Mouse (Mus musculus) MEL (cell line): ENCODE results near the gene Enc1.

Experiments
- CHD1 ChIP-seq: IDR thresholded peaks from 2 replicates; pipeline ENCODE4 v1.6.1; 2012; ENCODE audit warnings: low read depth, mild to moderate bottlenecking, inconsistent platforms, low read length, improper control_type of control experiment
- CTCF ChIP-seq, 3 experiments: IDR thresholded peaks in 2 of 3; conservative IDR thresholded peaks in 1 of 3; 2 replicates each; pipeline ENCODE4 v1.5.1; 2011 to 2012; ENCODE audit warnings: low read length in 3 of 3, low read depth in 2 of 3, mild to moderate bottlenecking in 2 of 3, improper control_type of control experiment in 1 of 3, inconsistent platforms in 1 of 3, mixed read lengths in 1 of 3, moderate library complexity in 1 of 3; ENCODE audit not compliant: control insufficient read depth in 1 of 3, insufficient read depth in 1 of 3, poor library complexity in 1 of 3, severe bottlenecking in 1 of 3
- EP300 ChIP-seq, 2 experiments: IDR thresholded peaks; 2 replicates each; pipeline ENCODE4 v1.6.1; 2011; ENCODE audit warnings: improper control_type of control experiment in 2 of 2, low read length in 2 of 2, low read depth in 1 of 2, mild to moderate bottlenecking in 1 of 2
- GABPA ChIP-seq: IDR thresholded peaks from 2 replicates; pipeline ENCODE4 v1.6.1; 2012; ENCODE audit warnings: low read depth, mild to moderate bottlenecking, inconsistent platforms, low read length, improper control_type of control experiment, moderate library complexity
- GATA1 ChIP-seq: IDR thresholded peaks from 2 replicates; pipeline ENCODE4 v1.6.1; 2011; ENCODE audit warnings: low read depth, low read length, improper control_type of control experiment
- KAT2A ChIP-seq: conservative IDR thresholded peaks from 2 replicates; pipeline ENCODE4 v1.6.1; 2012; ENCODE audit warnings: low read depth, low read length, improper control_type of control experiment, inconsistent platforms
- MAFK ChIP-seq: IDR thresholded peaks from 2 replicates; pipeline ENCODE4 v1.6.1; 2011; ENCODE audit warnings: low read depth, mild to moderate bottlenecking, low read length, improper control_type of control experiment, borderline replicate concordance
- MAX ChIP-seq: IDR thresholded peaks from 2 replicates; pipeline ENCODE4 v1.6.1; 2011; ENCODE audit warnings: low read length, improper control_type of control experiment
- MYC ChIP-seq: IDR thresholded peaks from 2 replicates; pipeline ENCODE4 v1.6.1; 2011; ENCODE audit warnings: low read depth, mild to moderate bottlenecking, low read length, improper control_type of control experiment, moderate library complexity
- NRF1 ChIP-seq: IDR thresholded peaks from 2 replicates; pipeline ENCODE4 v1.6.1; 2014; ENCODE audit warnings: low read depth, mild to moderate bottlenecking, inconsistent platforms, low read length, improper control_type of control experiment, moderate library complexity; ENCODE audit not compliant: poor library complexity, insufficient read depth, severe bottlenecking
- POLR2A ChIP-seq, 2 experiments: IDR thresholded peaks; 2 replicates each; pipeline ENCODE4 v1.6.1; 2011 to 2012; ENCODE audit warnings: low read length in 2 of 2, mild to moderate bottlenecking in 2 of 2, control low read depth in 1 of 2, improper control_type of control experiment in 1 of 2, low read depth in 1 of 2, moderate library complexity in 1 of 2; ENCODE audit not compliant: control insufficient read depth in 1 of 2, insufficient read depth in 1 of 2, poor library complexity in 1 of 2
- TAL1 ChIP-seq: IDR thresholded peaks from 2 replicates; pipeline ENCODE4 v1.6.1; 2012; ENCODE audit warnings: mild to moderate bottlenecking, inconsistent platforms, low read length, moderate library complexity, mixed read lengths
- USF1 ChIP-seq: IDR thresholded peaks from 2 replicates; pipeline ENCODE4 v1.6.1; 2014; ENCODE audit warnings: low read depth, mild to moderate bottlenecking, inconsistent platforms, low read length, improper control_type of control experiment, moderate library complexity

- TF ChIP-seq NRF1 (no peak), CTCF (IDR thresholded peaks at IDR 0.05 in 2 of 3, conservative IDR thresholded peaks at IDR 0.05 in 1 of 3; ENCODE audit: control insufficient read depth in 1 of 3, insufficient read depth in 1 of 3, low read depth in 2 of 3, low read length in 3 of 3, poor library complexity in 1 of 3, severe bottlenecking in 1 of 3) (no peak), POLR2A (IDR thresholded peaks at IDR 0.05; ENCODE audit: control insufficient read depth in 1 of 2, insufficient read depth in 1 of 2, low read depth in 1 of 2, low read length in 2 of 2, poor library complexity in 1 of 2) (no peak), GATA1 (no peak), EP300 (IDR thresholded peaks at IDR 0.05; ENCODE audit: low read depth in 1 of 2, low read length in 2 of 2) (no peak), MAFK (no peak), CHD1 (no peak), GABPA (no peak), TAL1 (no peak), KAT2A (no peak), MAX (no peak), MYC (no peak), USF1 (no peak)
Measured at GRCm38 (mm10) chr13:97253418-97253981, 12.6 kb downstream of the Enc1 start.
